Mouse (Mus musculus): ENCODE results near the gene Dcdc2c.

Dcdc2c gene

DNA sequence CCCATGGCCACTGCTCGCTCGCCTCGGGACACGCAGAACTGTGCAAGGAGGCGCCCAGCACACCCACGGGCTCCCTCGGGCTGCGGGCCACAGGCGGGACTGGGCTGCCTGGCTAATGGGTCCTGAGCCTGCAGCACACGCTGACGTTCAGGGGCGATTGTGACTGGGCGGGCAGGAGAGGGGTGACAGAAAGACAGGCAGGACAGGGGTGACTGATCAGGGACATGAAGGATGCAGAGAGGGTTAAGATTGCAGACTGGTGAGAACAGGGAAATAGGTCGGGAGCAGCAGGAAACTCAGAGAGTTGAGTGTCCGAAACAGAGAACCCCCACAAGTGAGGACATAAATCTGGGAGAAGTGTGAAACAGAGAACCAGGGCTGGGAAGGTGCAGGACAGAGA lies at the start of gene Dcdc2c:
Gene Dcdc2c, minus strand, starts transcription at position 101 of the 400 bp plus-strand sequence.
- no peak for DNase-seq

DNA sequence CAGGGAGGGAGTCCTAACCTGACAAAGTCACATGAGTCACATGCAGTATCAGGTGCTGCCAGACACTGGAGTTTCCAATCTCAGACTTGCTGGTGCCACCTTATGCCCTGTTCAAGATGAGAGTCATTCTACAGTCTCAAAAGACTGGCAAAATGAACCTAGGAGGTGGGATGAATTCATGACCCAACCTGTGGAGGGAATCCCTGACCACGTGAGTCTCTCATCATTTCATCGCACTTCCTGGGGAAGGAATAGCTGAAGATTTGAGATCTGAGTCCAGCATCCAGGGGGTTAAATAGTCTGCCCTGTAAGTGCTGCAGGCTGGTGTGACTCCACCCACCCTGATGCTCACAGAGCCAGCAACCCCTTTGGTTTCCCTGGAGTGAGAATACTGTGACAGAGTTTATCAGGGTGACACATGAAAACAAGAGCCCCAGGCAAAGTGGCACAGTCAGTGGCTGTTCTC lies 46.4 kb upstream of the Dcdc2c start:
- no peak for DNase-seq

DNA sequence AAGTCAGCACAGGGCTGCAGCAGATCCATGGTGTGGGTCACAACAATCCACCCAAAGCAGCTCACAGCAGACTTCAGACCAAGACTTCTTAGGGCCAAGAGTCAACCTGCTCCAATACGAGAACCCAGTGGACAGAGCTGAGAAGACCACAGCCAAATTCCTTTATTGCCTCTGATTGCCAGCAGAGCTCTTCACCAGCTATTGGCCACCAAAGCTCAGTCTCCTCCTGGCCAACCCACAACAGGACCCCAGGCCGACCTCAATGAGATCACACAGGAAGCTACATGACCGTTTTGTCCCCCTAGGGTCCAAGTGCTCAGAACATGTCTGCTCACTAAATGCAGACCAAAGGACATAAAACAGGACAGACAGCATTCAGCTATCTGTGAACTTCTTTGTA lies 45.9 kb upstream of the Dcdc2c start:
- no peak for DNase-seq

DNA sequence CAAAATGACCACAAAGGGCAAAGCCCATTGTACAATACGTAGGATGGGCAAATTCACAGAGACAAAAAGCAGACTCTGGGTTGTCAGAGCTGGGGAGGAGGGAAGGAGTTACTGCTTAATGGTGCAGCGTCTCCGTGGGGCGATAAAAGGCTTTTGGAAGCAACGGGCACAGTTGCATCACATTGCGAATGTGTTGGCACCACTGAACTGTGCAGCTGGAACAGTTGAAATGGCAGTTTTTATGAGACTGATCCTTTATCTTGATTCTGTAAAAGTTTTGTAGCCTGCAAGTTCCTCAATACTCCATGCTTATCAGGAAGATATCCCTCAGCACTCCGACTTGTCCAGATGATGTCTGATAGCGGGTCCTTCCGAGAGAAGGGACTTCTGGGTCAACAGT lies 45.5 kb upstream of the Dcdc2c start:
- DNase-seq: no peak

DNA sequence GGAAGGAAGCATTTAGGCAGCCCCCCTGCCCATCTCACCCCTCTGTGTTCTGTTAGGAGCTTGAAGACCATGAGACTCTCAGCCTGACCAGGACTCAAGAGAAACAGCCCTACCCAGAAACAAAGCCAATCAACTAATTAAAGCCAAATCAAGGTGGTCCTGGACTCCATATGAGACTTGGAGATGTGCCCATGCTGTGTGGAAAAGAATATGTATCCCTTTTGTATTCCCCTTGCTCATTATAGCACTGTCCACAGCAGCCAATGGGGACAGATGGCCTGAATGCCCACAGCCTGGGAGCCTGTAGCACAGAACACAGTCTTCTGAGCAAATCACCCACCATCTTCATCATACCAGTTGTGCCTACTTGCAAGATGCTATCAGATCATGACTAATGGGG lies 44.7 kb upstream of the Dcdc2c start:
- no peak for DNase-seq

DNA sequence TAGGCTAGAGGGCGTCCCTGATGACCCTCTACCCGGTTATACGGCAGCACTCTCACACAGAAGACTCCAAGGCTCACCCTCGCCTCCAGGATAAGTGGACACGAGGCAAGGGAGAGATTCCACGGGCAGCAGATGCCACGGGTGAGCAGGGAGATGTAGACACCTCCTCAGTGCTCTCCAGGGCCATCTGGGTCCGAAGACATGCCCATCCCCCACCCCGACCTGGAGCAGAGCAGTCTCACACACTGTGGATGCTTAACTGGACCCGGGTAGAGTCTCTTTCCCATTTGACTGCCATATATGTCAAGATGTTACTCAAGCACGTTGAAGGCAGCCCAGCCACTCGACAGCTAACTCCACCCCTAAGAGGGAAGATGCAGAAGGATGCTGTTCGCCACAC lies 38.2 kb upstream of the Dcdc2c start:
- DNase-seq: no peak

DNA sequence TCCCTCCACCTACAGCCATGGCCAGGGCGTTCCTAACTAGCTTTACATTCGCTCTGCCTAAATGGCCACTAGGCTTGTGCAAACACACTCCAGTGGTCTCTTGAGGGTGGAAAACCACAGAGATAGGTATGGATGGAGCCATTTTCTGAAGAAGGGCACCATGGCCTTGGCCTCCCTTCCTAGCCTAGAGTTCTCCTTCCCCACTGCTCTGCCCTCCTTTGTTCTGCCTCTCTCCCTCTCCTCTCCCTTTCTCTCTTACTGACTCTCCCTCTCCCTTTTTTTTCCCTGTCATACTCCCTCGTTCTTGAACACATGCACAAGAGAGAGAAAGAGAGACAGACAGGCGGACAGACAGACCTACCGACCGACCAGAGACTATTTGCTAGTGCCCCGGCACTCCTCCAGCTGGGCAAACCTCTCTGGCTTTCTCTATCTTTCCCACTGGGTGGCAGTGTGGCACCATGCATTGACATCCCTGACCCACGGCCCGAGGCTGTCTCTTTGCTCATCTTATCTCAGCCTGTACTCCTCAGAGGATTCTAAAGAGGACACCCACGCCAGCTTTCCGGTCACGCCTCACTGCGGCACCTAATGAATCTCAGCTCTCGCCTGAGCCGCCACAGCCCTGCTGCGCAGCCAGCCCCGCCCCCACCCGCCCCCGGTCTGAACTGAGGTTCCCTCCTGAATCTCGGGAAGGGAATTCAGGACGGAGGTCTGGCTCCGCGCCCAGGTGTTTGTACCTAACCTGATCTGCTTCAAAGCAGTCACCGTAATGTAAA lies 37.1 kb upstream of the Dcdc2c start:
- DNase-seq: peak; percentile 75

DNA sequence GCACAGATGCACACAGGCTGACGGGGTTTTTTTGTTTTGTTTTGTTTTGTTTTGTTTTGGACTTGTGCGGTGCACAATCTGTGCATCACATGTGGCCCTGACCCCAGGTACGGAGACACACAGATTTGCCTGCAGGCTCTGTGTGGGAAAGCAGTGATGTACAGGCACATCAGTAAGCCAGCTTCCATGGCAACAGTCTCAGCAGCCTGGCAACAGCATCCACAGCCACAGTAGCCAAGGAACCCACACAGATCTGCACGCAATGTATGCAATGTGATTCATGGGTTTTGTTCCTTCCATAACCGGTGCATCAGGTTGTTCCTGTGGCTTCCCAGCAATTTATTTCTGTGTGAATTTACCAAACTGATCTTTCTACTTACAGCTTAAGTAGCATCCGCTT lies 35.8 kb upstream of the Dcdc2c start:
- no peak for DNase-seq

DNA sequence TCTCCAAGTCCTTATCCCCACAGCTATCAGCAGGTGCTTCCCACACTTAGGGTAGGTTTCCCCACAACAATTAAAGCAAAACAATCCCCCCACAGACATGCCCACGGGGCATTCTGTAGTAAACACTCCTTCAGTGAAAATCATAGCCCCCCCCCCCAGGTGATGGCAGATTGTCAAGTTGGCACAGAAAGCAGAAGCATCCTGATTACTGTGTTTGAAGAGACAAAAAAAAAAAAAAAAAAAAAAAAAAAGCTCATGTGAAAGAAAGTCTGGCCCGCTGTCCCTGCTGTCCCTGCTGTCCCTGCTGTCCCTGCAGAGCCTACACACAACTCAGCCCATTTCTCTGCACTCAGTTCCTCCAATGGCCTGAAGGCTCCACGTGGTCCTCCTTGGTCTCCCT lies 31.8 kb upstream of the Dcdc2c start:
- no peak for DNase-seq

DNA sequence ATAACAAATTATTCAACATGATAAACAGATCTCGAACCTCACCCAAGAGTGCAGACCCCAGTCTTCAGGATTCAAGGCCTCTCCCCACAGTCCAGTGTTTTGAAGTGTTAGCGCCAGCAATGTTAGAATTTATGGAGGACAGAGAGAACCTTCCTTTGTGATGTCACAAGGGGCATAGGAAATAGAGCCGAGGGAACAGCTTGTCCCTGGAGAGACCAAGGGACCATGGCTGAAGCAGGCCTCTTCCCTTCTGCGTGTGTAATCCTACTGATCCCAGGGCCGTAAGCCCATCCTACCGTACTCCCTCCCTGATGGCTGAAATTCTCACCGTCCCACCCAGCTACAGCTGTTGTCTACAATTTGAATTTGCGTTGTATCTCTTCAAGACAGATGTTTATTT lies 30.2 kb upstream of the Dcdc2c start, which contains the start of gene Allc:
Gene Allc, minus strand, starts transcription at position 101 of the 400 bp plus-strand sequence.
- DNase-seq: no peak

DNA sequence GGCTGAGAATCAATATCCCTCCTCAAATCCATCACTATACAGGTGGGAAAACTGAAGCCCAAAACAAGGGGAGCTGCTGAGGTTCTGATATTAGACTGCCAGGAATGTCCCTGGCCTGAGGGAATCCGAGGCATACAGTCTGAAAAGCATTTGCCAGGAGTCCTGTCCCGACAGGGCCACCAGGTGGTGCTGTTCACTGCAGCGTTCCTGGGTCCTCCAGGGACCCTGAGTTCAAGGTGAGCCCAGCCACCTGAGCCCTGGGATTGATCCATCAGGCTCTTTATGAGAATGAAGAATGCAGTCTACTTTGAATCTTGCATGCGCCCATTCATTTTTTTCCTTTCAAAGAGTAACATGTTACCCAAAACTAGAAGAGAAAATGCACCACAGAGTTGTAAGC lies 26.9 kb upstream of the Dcdc2c start:
- DNase-seq: peak; percentile 31

DNA sequence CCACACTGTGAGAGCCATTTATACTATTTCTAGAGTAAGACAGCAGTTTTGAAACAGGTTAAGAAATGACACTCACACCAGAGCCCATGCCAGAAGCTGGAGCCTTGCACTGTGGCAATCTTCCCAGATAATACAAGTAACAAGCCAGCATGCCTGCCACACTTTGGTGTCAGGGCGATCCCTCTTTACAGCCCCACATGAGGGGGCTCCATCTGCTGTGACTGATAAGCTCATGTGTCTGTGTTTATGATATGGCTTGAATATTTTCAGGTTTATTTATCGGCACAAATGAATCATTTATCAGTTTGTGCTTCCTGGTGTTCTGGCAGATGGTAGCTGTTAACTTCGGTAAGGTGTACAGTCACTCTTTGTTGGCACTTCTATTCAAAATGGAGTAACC lies 25.9 kb upstream of the Dcdc2c start:
- no peak for DNase-seq

DNA sequence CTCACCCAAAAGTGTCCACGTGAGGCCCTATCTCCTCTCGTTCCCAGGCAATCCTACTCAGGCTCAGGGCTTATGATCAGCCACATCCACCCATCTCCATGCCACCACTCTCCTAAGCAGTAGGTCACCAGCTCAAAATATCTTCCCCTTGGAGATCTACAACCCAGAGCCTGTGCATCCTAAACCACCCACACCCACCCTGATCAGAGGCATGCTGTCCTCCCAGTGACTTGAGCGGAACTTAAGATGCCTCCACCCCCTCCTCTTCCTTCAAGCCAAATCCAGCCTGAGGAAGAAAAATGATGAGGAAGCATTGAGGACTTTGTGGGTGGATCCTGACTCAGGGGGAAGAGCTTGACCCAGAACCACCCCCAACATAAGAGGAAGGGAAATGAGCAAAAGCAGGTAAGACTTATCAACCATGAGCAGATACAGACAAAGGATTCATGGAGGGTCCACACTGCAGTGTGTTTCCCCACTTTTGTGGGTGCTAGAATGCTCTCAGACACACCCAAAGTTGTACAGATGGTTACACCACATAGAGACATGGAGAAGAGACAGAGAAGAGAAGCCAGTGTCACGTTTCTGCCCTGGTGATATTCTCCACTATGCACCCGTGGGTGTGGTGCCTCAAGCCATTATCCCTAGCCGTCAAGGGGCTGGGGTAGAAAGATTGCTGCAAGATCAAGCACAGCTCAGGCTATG lies 23.3 kb upstream of the Dcdc2c start:
- no peak for DNase-seq

DNA sequence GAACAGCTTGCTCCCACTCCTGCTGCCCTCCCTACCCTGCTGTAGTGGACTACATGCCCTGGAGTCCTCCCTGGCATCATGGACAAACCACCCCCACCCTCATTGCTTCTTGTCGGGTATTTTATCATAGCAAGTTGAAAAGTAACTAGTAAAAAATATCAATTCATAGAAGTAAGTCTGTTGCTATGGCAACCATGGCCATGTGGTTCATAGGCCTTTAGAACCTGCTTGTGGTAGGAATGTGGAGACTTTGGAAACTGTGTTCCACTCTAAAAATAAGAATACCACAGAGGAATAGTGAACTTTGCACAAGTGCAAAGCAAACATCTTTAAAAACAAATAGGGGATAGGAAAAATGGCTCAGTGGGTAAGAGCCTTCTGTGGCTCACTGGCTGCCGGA lies 20.0 kb upstream of the Dcdc2c start:
- no peak for DNase-seq

DNA sequence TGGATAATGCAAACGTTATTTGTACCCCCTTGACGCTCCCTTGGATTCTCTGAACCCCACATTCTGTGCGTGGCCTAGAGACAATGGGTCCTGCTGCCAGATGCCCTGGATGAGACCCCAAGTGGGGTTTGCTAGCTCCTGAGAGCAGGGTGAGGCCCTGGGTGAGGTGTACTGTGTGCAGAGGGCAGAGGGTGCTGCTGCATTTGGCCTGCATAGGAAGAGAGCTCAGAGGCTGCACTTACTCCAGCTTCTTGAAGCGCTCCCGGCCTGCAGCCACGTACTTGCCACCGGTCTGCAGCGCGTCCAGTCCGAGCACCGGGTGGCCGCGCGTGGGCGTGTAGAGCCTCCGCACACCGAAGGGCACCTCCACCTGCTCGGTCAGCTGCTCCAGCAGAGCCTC lies 424 bp downstream of the Dcdc2c start:
- DNase-seq: no peak

DNA sequence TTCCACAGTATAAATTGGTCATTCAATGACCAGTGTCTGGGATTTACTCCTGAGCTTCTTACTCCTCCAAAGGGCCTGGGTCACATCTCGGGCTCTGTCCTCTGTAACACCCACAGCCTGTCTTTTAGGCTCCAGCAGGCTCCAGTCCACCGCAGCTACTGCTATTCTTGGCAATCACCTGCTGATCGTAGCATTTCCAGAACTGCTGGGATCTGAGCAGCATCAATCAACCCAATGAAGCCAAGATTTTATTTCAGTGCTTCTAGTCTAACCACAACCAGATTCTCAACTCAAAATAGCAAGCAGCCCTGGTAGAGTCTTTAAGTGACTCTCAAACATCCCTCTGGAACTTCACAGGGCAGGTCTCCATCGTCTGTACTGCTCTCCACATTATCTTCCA lies 3.3 kb downstream of the Dcdc2c start:
- DNase-seq: no peak

DNA sequence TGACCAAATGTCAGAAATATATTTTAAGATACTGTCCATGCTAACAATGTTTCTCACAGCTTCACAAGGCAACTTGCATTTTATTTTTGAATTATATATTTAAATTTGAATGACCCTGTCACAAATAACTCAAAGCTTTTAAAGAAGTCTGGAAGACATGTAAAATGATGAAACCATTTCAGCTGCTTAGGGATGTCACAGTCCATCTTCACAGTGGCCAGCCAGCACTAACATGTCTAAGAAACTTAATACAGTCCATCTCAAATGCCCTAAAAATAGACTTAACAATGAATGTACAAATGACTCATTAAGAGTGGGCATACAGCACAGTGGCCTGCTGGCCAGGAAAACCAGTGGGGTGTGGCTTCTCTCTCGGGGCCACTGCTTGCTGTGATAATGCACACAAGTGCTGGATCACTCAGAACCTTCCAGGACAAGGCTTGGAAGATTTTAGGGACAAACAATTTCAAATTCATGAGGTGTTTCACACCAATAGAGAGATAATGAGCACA lies 37.9 kb downstream of the Dcdc2c start:
- no peak for DNase-seq

DNA sequence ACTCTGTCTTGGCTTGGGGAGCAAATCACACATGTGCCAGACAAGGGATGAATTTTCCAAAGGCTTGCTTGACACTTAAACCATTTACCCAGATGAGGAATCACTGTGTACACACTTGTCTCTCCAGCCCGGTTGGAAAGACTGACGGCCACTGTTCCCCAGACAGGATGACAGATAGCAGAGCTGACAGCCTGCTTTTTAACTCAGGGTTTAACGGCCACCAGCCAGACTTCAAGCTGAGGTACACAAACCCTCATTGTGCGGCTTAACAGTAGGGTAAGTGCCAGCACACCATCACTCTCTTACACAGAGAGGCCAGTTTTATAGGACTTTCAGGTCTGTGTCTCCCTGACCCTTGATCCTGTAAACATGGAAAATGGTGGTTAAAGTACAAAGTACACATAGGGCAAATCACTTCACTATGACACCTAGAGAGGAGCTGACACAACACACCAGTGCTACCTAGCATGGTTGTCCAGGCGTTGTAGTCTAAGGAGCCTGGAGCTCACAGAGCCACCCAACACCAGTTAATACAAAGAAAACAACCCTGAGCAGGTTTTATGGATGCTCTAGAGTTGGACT lies 42.4 kb downstream of the Dcdc2c start:
- DNase-seq: no peak

DNA sequence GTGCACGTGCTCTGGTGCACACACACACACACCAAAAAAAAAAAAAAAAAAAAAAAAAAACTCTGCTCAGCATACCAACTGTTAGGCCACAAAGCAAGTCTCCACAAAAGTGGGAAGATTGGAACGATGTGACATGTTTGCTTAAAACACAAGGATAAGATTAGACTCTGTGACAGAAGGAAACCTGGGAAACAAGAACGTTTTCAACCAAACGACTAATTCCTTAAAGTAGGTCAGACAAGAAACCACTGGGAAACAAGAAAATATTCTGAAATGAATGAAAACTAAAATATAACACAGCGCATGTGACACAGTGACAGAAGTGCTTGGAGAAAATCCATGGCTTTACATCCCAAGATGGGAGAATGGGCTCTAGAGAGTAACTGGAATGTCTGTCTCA lies 57.9 kb downstream of the Dcdc2c start:
- no peak for DNase-seq

DNA sequence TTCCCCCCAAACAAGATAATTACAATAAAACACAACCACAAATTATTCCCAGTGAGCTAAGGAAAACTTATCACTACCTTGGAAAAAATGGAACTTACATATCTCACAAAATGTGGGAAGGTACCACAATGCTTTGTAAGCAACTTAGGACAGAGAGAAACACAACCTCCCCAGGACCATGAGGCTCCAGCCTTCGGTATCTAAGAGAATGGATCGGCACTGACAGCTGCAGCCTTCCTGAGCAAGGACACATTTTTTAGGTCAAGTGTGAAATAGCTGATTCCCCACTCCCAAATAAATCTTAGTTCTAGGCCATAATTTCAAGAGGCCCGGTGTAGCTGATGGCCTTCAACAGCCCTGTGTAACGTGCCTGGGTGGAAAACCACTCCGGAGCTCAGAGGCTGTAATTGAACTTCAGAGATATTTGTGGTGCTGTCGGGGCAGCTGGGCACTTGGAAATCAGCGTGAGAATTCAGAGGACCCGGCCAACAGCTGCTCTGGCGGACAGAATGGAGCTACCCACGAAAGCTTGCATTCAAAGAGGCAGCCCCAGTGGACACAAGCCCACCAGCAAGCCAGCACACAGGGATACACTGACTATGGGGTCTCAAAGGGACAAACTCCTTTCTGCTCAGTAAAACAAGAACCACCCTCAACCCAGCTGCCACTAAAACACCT lies 69.6 kb downstream of the Dcdc2c start:
- DNase-seq: no peak

DNA sequence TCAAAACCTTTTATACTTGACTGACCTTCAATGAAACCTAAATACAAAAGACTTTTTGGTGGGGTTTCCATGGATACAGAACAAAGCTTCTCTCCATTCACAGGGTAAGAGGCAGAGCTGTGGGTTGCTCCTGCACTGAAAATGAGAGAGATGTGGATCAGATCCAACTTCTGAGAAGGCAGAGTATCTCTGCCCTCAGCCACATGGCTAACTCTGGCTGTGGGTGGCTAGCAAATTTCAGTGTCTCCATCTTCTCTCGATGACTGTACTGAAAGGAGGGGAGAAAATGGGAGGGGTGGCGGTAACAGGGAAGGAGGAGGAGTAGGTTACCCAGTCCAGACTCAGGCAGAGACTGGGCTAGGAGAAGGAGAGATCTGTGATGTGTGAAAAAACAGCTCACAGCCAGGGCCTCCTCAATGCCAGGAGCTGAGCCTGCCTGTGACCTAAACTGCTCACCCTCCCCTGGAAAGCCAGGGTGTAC lies 91.2 kb downstream of the Dcdc2c start:
- no peak for DNase-seq

DNA sequence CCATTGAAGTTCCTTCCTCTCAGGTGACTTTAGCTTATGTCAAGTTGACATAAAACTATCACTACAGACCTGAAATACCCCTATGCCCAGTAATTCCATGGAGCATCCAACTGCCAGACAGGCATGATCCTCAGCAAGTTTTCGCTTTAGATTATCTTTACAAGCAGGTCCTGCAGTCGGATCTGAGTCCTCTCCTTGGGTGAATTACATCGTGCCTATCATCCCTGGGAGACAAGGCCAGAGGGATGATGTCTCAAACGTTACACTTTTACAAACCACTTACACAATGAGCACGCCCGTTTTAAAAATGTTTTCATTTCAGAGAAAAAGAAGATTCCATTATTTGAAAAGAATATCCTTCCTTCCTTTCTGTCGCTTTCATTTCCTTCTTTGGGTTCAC lies 91.7 kb downstream of the Dcdc2c start:
- DNase-seq: no peak

DNA sequence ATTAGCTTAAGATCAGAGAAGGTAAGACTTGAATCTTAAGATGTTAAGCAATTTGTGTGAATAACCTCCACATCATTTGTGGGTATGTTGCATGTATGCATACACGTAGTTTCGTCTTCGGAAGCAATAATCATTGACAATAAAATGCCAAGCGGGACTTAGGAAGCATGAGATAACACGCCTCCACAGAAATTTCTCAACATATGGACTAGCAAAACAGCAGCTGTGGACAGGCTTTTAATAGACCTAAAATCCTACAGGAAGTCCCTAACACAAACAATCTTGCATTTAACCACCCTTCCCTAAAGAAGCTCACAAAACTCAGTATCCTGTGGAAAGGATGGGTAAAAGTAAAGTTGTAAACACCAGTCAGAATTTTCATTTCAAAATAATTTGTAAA lies 93.4 kb downstream of the Dcdc2c start:
- DNase-seq: no peak

Data from liver (tissue).